Mouse (Mus musculus) CH12.LX (cell line): ENCODE results near the gene Mob4. TPM values are rescaled to one million over a fixed set of nuclear protein-coding genes. Genes with fewer than 3 reads are reported as not detected.

Experiments
- DNase-seq: peaks from one replicate; pipeline ENCODE4 v3.0.0-alpha.2; 2013; ENCODE audit errors: extremely low read depth
- H3K27ac ChIP-seq: 2 replicates; pipeline ENCODE4 v1.5.1; 2012; ENCODE audit warnings: low read depth, mild to moderate bottlenecking, control low read depth, moderate library complexity; ENCODE audit not compliant: insufficient read depth
- H3K27me3 ChIP-seq: replicated peaks from 2 replicates; pipeline ENCODE3; 2012; ENCODE audit warnings: inconsistent platforms
- H3K36me3 ChIP-seq, 2 experiments: replicated peaks in 1 of 2; 2 replicates each; pipeline versions ENCODE3 to v1.6.1; 2012; ENCODE audit warnings: inconsistent platforms in 1 of 2, low read length in 1 of 2, mild to moderate bottlenecking in 1 of 2, mixed read lengths in 1 of 2, moderate library complexity in 1 of 2; ENCODE audit not compliant: control insufficient read depth in 1 of 2, insufficient read depth in 1 of 2
- H3K4me1 ChIP-seq, 2 experiments: 2 replicates each; pipeline ENCODE4 v1.6.1; 2012; ENCODE audit warnings: inconsistent platforms in 1 of 2, moderate library complexity in 1 of 2; ENCODE audit not compliant: insufficient read depth in 2 of 2, control insufficient read depth in 1 of 2
- H3K4me2 ChIP-seq: 2 replicates; pipeline ENCODE4 v1.6.1; 2012; ENCODE audit warnings: low read depth, mild to moderate bottlenecking, control low read depth; ENCODE audit not compliant: poor library complexity, insufficient read depth, severe bottlenecking
- H3K4me3 ChIP-seq, 3 experiments: fragments of 150-350 bp in 1 of 3; sonication (generic) in 1 of 3; replicated peaks in 1 of 3; 2 replicates each; pipeline versions ENCODE3 to v1.5.1; 2011 to 2012; ENCODE audit warnings: low read depth in 2 of 3, low read length in 2 of 3, mild to moderate bottlenecking in 2 of 3, moderate library complexity in 2 of 3, control low read depth in 1 of 3, improper control_type of control experiment in 1 of 3, inconsistent platforms in 1 of 3, mixed read lengths in 1 of 3; ENCODE audit not compliant: poor library complexity in 1 of 3
- H3K79me2 ChIP-seq: replicated peaks from 2 replicates; pipeline ENCODE4 v1.6.1; 2012; ENCODE audit warnings: mild to moderate bottlenecking, moderate library complexity; ENCODE audit not compliant: control insufficient read depth, poor library complexity, insufficient read depth, severe bottlenecking; ENCODE audit errors: extremely low read depth
- H3K9ac ChIP-seq: 2 replicates; pipeline ENCODE4 v1.6.1; 2012; ENCODE audit warnings: low read depth, mild to moderate bottlenecking, control low read depth, moderate library complexity; ENCODE audit not compliant: insufficient read depth
- H3K9me3 ChIP-seq: replicated peaks from 2 replicates; pipeline ENCODE3; 2012; ENCODE audit warnings: low read length, inconsistent platforms, mixed read lengths
- BHLHE40 ChIP-seq: IDR thresholded peaks from 2 replicates; pipeline ENCODE4 v1.6.1; 2011; ENCODE audit warnings: mild to moderate bottlenecking, low read depth, low read length, improper control_type of control experiment
- CHD1 ChIP-seq: IDR thresholded peaks from 2 replicates; pipeline ENCODE4 v1.6.1; 2012; ENCODE audit warnings: low read depth, low read length, improper control_type of control experiment, inconsistent platforms
- CHD2 ChIP-seq: IDR thresholded peaks from 2 replicates; pipeline ENCODE4 v1.6.1; 2011; ENCODE audit warnings: low read length, improper control_type of control experiment
- EP300 ChIP-seq: IDR thresholded peaks from 2 replicates; pipeline ENCODE4 v1.6.1; 2011; ENCODE audit warnings: low read length, improper control_type of control experiment
- ETS1 ChIP-seq: conservative IDR thresholded peaks from 2 replicates; pipeline ENCODE4 v1.6.1; 2012; ENCODE audit warnings: low read depth, mild to moderate bottlenecking, inconsistent platforms, low read length, improper control_type of control experiment, moderate library complexity
- HCFC1 ChIP-seq: IDR thresholded peaks from 2 replicates; pipeline ENCODE4 v1.6.1; 2012; ENCODE audit warnings: low read depth, mild to moderate bottlenecking, inconsistent platforms, low read length, improper control_type of control experiment
- IRF4 ChIP-seq: IDR thresholded peaks from 2 replicates; pipeline ENCODE4 v1.6.1; 2014; ENCODE audit warnings: low read depth, mild to moderate bottlenecking, inconsistent platforms, low read length, improper control_type of control experiment
- JUND ChIP-seq: conservative IDR thresholded peaks from 2 replicates; pipeline ENCODE4 v1.6.1; 2011; ENCODE audit warnings: low read depth, low read length, improper control_type of control experiment
- KAT2A ChIP-seq: IDR thresholded peaks from 2 replicates; pipeline ENCODE4 v1.6.1; 2012; ENCODE audit warnings: low read length, improper control_type of control experiment, inconsistent platforms; ENCODE audit not compliant: insufficient replicate concordance
- MEF2A ChIP-seq: IDR thresholded peaks from 2 replicates; pipeline ENCODE4 v1.6.1; 2014; ENCODE audit warnings: low read depth, mild to moderate bottlenecking, inconsistent platforms, low read length, improper control_type of control experiment, borderline replicate concordance
- NELFE ChIP-seq: IDR thresholded peaks from 2 replicates; pipeline ENCODE4 v1.6.1; 2011; ENCODE audit warnings: low read depth, low read length, improper control_type of control experiment
- POLR2AphosphoS2 ChIP-seq: IDR thresholded peaks from 2 replicates; pipeline ENCODE4 v1.6.1; 2011; ENCODE audit warnings: low read depth, low read length, improper control_type of control experiment
- SIN3A ChIP-seq: IDR thresholded peaks from 2 replicates; pipeline ENCODE4 v1.6.1; 2012; ENCODE audit warnings: low read length, improper control_type of control experiment, inconsistent platforms
- TCF12 ChIP-seq: IDR thresholded peaks from 2 replicates; pipeline ENCODE4 v1.6.1; 2014; ENCODE audit warnings: low read depth, mild to moderate bottlenecking, inconsistent platforms, low read length, improper control_type of control experiment
- UBTF ChIP-seq: IDR thresholded peaks from 2 replicates; pipeline ENCODE4 v1.6.1; 2012; ENCODE audit warnings: low read depth, mild to moderate bottlenecking, inconsistent platforms, low read length, improper control_type of control experiment, moderate library complexity
- ZC3H11A ChIP-seq: IDR thresholded peaks from 2 replicates; pipeline ENCODE4 v1.6.1; 2012; ENCODE audit warnings: low read depth, mild to moderate bottlenecking, inconsistent platforms, low read length, improper control_type of control experiment
- ZKSCAN1 ChIP-seq: IDR thresholded peaks from 2 replicates; pipeline ENCODE4 v1.6.1; 2012; ENCODE audit warnings: low read depth, inconsistent platforms, low read length, improper control_type of control experiment, borderline replicate concordance
- dilution Hi-C: fragments of 300-500 bp; cut with MboI; formaldehyde crosslinking; loops from 2 replicates; pipeline ENCODE4 v1.14.3; 2020; ENCODE audit warnings: low sequenced_read_pairs; ENCODE audit not compliant: extremely low pct_unique_long_range_greater_than_20kb, extremely low pct_ligation_motif_present
- in situ Hi-C: fragments of 300-500 bp; cut with MboI; formaldehyde crosslinking; loops from 3 replicates; pipeline ENCODE4 v1.14.3; 2019; ENCODE audit warnings: low sequenced_read_pairs, low pct_ligation_motif_present, low pct_unique_long_range_greater_than_20kb, mixed read lengths
- polyA plus RNA-seq: library from polyadenylated mRNA; unstranded; fragments of >175 nt; gene quantifications from 2 replicates; pipeline ENCODE4 v1.2.1, GENCODE M21; 2012; ENCODE audit warnings: low read depth; ENCODE audit not compliant: insufficient read length
- total RNA-seq, 2 experiments: library from RNA; depleted of rRNA; stranded (reverse); fragments of 300-350 nt in 1 of 2; fragments of >200 nt in 1 of 2; gene quantifications; 2 replicates each; pipeline ENCODE4 v1.2.3; 2012 to 2014

Mob4 gene
- total and polyA plus RNA-seq, 3 experiments: 12.3 to 49.5 (median 34.1) TPM

GRCm38 (mm10) chr1:55201850-55202752 is 71.1 kb downstream of the Mob4 start:
- H3K36me3 ChIP-seq: no peaks in the 10 kb centered on the region
- no peak overlapping the region for H3K9ac ChIP-seq
- no peaks in the 10 kb centered on the region for H3K27me3 ChIP-seq
- no peak overlapping the region for H3K4me3 ChIP-seq
- no peaks in the 10 kb centered on the region for H3K79me2 ChIP-seq
- in situ Hi-C loops (no loop called here), dilution Hi-C loops (no loop called here)
- no peak overlapping the region for H3K27ac ChIP-seq
- no peak for DNase-seq
- no peaks in the 10 kb centered on the region for H3K4me1 ChIP-seq
- no peak overlapping the region for H3K4me2 ChIP-seq
- no peaks in the 10 kb centered on the region for H3K9me3 ChIP-seq
- TF ChIP-seq JUND (no peak), MEF2A (no peak), NELFE (no peak), ZKSCAN1 (no peak), CHD1 (no peak), CHD2 (no peak), KAT2A (no peak), BHLHE40 (no peak), EP300 (no peak), ETS1 (no peak), POLR2AphosphoS2 (no peak), HCFC1 (no peak), SIN3A (no peak), IRF4 (no peak), ZC3H11A (no peak), UBTF (no peak), TCF12 (no peak)
- TF ChIP-seq, all 38 proteins: peak for 0

Other genes with a start within 250 kb of the Mob4 start
- gene Ankrd44, start 204.8 kb upstream of the Mob4 start, total RNA-seq (2012; rRNA removed): 16.2 and 19.8 TPM in 2 replicates
- gene Ankrd44, start 204.8 kb upstream of the Mob4 start, total RNA-seq (2014; rRNA removed): 12.2 and 12.7 TPM in 2 replicates
- gene Ankrd44, start 204.8 kb upstream of the Mob4 start, polyA plus RNA-seq: 23.0 and 24.9 TPM in 2 replicates
- 109 and 120 TPM in 2 replicates for gene Sf3b1, start 103.8 kb upstream of the Mob4 start, total RNA-seq (2012; rRNA removed)
- 186 and 246 TPM in 2 replicates for gene Sf3b1, start 103.8 kb upstream of the Mob4 start, total RNA-seq (2014; rRNA removed)
- 133 and 162 TPM in 2 replicates for gene Sf3b1, start 103.8 kb upstream of the Mob4 start, polyA plus RNA-seq
- gene Coq10b, start 78.5 kb upstream of the Mob4 start, total RNA-seq (2012; rRNA removed): 3.0 and 7.0 TPM in 2 replicates
- 14.4 and 15.5 TPM in 2 replicates for gene Coq10b, start 78.5 kb upstream of the Mob4 start, total RNA-seq (2014; rRNA removed)
- 6.2 and 7.0 TPM in 2 replicates for gene Coq10b, start 78.5 kb upstream of the Mob4 start, polyA plus RNA-seq
- gene Hspe1, start 43.1 kb upstream of the Mob4 start, total RNA-seq (2012; rRNA removed): 479 and 709 TPM in 2 replicates
- 667 and 810 TPM in 2 replicates for gene Hspe1, start 43.1 kb upstream of the Mob4 start, total RNA-seq (2014; rRNA removed)
- gene Hspe1, start 43.1 kb upstream of the Mob4 start, polyA plus RNA-seq: 728 and 915 TPM in 2 replicates
- gene Hspd1, start 43.0 kb upstream of the Mob4 start, total RNA-seq (2012; rRNA removed): 363 and 594 TPM in 2 replicates
- 764 and 924 TPM in 2 replicates for gene Hspd1, start 43.0 kb upstream of the Mob4 start, total RNA-seq (2014; rRNA removed)
- 920 and 1,101 TPM in 2 replicates for gene Hspd1, start 43.0 kb upstream of the Mob4 start, polyA plus RNA-seq
- 0.88 and 1.4 TPM in 2 replicates for gene Rftn2, start 95.6 kb downstream of the Mob4 start, total RNA-seq (2012; rRNA removed)
- gene Rftn2, start 95.6 kb downstream of the Mob4 start, total RNA-seq (2014; rRNA removed): 0.96 and 1.1 TPM in 2 replicates
- 0.91 and 1.4 TPM in 2 replicates for gene Rftn2, start 95.6 kb downstream of the Mob4 start, polyA plus RNA-seq
- 4.5 and 5.7 TPM in 2 replicates for gene Mars2, start 105.9 kb downstream of the Mob4 start, total RNA-seq (2012; rRNA removed)
- 5.6 and 5.8 TPM in 2 replicates for gene Mars2, start 105.9 kb downstream of the Mob4 start, total RNA-seq (2014; rRNA removed)
- gene Mars2, start 105.9 kb downstream of the Mob4 start, polyA plus RNA-seq: 3.5 and 3.7 TPM in 2 replicates
- not detected in 2 replicates for gene Boll, start 232.2 kb downstream of the Mob4 start, total RNA-seq (2012; rRNA removed)
- not detected in 2 replicates for gene Boll, start 232.2 kb downstream of the Mob4 start, total RNA-seq (2014; rRNA removed)
- gene Boll, start 232.2 kb downstream of the Mob4 start, polyA plus RNA-seq: not detected in 2 replicates